Mouse (Mus musculus): ENCODE measurements around the gene Papss2.
A peak's percentile ranks its signal among the peaks of the same experiment; 100 is the strongest.

Gene Papss2

DNA sequence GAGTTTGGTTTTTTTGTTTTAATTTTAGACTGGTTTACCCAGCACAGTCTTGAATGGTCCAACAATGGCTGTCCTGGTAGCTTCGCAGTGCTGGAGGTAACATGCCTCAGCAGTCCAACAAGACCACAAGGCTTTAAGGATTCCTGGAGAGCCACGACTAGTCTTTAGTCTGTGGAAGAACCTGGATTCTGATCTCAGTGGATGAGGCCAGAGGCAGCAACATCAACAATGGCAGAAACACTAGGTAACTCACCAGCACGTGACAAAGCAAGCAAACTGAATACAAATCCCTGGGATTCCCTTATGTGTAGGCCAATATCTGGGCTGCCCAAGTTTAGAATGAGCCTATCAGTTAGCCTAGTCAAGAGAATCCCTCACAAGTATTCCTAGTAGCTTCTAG is 117.9 kb downstream of the Papss2 start:
- peak in 1 of 2 experiments; percentile 10 for DNase-seq

DNA sequence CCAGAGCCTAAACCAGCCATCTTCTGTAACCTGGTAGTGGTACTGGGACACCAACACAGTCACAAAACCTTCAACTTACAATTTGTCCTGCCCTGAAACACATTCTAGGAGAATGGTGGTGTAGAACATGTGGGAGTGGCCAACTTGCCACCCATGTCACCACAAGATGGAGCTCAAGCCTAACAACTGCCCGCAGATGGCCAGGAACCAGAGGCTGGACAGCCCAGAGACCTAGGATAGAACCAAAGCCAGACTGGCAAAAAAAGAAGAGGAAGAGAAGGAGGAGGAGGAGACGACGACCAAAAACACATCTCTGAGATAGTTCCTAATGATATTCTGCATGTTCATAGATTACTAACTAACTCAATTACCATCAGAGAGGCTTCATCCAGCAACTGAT is 119.6 kb downstream of the Papss2 start:
- DNase-seq: peak; percentile 89 to 90

DNA sequence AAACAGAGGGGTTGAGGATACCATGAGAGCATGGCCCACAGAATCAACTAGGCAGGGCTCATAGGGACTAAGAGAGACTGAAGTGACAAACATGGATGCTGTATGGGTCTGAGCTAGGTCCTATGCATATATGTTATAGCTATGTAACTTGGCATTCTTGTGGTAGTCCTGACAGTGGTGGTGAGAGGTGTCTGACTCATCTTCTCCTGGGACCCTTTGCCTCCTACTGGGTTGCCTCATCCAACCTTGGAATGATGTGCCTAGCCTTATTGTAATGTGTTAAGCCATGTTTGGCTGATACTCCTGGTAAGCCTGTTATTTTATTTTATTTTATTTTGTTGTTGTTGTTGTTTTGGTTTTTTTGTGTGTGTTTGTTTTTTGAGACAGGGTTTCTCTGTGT is 120.1 kb downstream of the Papss2 start:
- no peak for DNase-seq

Measured in cerebellum, postnatal 14 days (tissue).